ENCODE assay signal across 28 mouse cellular contexts in the genomic region with DNA sequence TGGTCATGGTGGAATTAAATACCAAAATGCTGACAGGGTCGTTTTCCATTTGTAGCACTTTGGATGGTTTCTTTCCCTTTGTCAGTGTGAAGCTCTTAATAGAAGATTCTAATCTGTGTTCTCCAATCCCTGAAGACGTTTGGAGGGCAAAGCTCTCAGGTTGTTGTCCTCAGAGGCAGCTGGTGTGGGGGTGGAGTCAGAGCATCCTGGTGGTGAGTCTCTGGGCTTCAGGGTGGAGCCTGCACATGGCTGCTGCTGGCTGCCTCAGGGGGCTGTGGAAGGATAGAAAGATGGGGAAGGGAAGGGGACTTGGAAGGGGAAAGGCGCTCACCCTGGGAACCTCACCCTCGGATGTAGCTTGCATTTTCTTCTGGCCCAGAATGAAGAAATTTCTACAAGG. TPM values are rescaled to one million over a fixed set of nuclear protein-coding genes. Genes with fewer than 3 reads are reported as not detected.
DNase-seq lines count a peak whose midpoint lies in the region; ATAC-seq and TF ChIP-seq lines count a peak whose summit lies in the region.
"Had no signal": no experiment of that assay in that cellular context is flagged by ENCODE, and none has a peak within 500 bp of the region (broad histone marks: within the 10 kb centered on the region; RNA-seq: fewer than 3 reads in every experiment).

No protein-coding gene starts in this region.

- DNase-seq in testis, postnatal 10 days (ENCODE audit: low spot score), result peak; percentile 37
- DNase-seq in testis, postnatal 14 days (ENCODE audit: low spot score), result no peak
- DNase-seq in ES-E14 (ENCODE audit: low read depth, low spot score) (peak; percentile 46), ZHBTc4 (ENCODE audit: low read depth, low spot score) (peak; percentile 81)
- DNase-seq in adrenal gland, postnatal 14 days, result no peak
- DNase-seq: adrenal gland, adult 2 months; adrenal gland, postnatal 10 days; adrenal gland, postnatal 36 days; B cell, adult 2 months; cerebellum, adult 18-20 months; cerebellum, adult 8-10 months; cerebellum, adult 9-11 months; cerebellum, postnatal 14 days; cerebellum, postnatal 36 days; embryo, embryonic 11 days had no signal

- WGBS in kidney, embryonic 16.5 days, result 45% methylated on average over 4 of the region's 4 CpGs

- no peak for ATAC-seq in megakaryocyte progenitor cell, adult 5-6 weeks (replicated peaks; ENCODE audit: poor library complexity)
- no peak for ATAC-seq in kidney, embryonic 16.5 days (ENCODE audit: low FRiP score, low TSS enrichment)
- ATAC-seq: CD4-positive, CD25-positive, alpha-beta regulatory T cell, adult 4 months; forebrain, embryonic 14.5 days; forebrain, embryonic 16.5 days had no signal

- H3K4me3 ChIP-seq in E14TG2a.4 (replicated peaks; ENCODE audit: low read length), result peak overlapping the region; percentile 32
- peak overlapping the region in 1 of 2 experiments; percentile 4; a peak in 2 of 4 replicates for H3K4me3 ChIP-seq in ES-E14 (ENCODE audit: insufficient read depth in 1 of 2, low read depth in 1 of 2, low read length in 2 of 2, poor library complexity in 1 of 2, severe bottlenecking in 1 of 2)
- H3K4me3 ChIP-seq in kidney, embryonic 16.5 days (ENCODE audit: low read length), result no peak overlapping the region
- H3K4me3 ChIP-seq: embryonic facial prominence, embryonic 13.5 days; embryonic facial prominence, embryonic 15.5 days; erythroblast, embryonic 14.5 days; forebrain, embryonic 10.5 days; forebrain, embryonic 12.5 days had no signal

- no peak overlapping the region for H3K4me2 ChIP-seq in kidney, embryonic 16.5 days (replicated peaks; ENCODE audit: low read depth, low read length)
- H3K4me2 ChIP-seq: embryonic facial prominence, embryonic 13.5 days; embryonic facial prominence, embryonic 15.5 days; forebrain, embryonic 12.5 days had no signal

- H3K36me3 ChIP-seq in E14TG2a.4 (ENCODE audit: insufficient read depth, low read length) (peaks cover 20% of the 10 kb centered on the region), ES-E14 (ENCODE audit: control insufficient read depth, insufficient read depth, low read length, poor library complexity, severe bottlenecking) (peaks cover 2% of the 10 kb centered on the region; the same call in 1 of the 2 replicates)
- H3K36me3 ChIP-seq in kidney, embryonic 16.5 days (ENCODE audit: insufficient read depth, low read length), result no peaks in the 10 kb centered on the region
- H3K36me3 ChIP-seq: embryonic facial prominence, embryonic 13.5 days; embryonic facial prominence, embryonic 15.5 days; forebrain, embryonic 10.5 days; forebrain, embryonic 12.5 days had no signal

- no peak overlapping the region for H3K9ac ChIP-seq in ES-E14 (ENCODE audit: insufficient read depth, low read depth, low read length, poor library complexity, severe bottlenecking)
- H3K9ac ChIP-seq in kidney, embryonic 16.5 days (replicated peaks; ENCODE audit: low read length), result no peak overlapping the region
- H3K9ac ChIP-seq: embryonic facial prominence, embryonic 13.5 days; embryonic facial prominence, embryonic 15.5 days; forebrain, embryonic 12.5 days had no signal

- H3K4me1 ChIP-seq in E14TG2a.4 (replicated peaks; ENCODE audit: low read depth, low read length) (peaks cover 43% of the 10 kb centered on the region), ES-E14 (ENCODE audit: control insufficient read depth in 2 of 2, insufficient read depth in 2 of 2, low read length in 2 of 2, poor library complexity in 1 of 2) (peaks cover 0 to 10% of the 10 kb centered on the region in 2 experiments; a peak in 1 of 4 replicates)
- H3K4me1 ChIP-seq in kidney, embryonic 16.5 days (ENCODE audit: insufficient read depth, low read length), result peaks cover 7% of the 10 kb centered on the region; the same call in 1 of the 2 replicates
- H3K4me1 ChIP-seq: forebrain, embryonic 12.5 days had no signal

- H3K9me3 ChIP-seq in E14TG2a.4 (ENCODE audit: low read length) (no peaks in the 10 kb centered on the region), ES-E14 (ENCODE audit: control insufficient read depth, insufficient read depth, low read depth, low read length) (no peaks in the 10 kb centered on the region)
- H3K9me3 ChIP-seq in kidney, embryonic 16.5 days (ENCODE audit: low read length), result no peaks in the 10 kb centered on the region
- H3K9me3 ChIP-seq: embryonic facial prominence, embryonic 13.5 days; embryonic facial prominence, embryonic 15.5 days; forebrain, embryonic 10.5 days; forebrain, embryonic 12.5 days had no signal

- in situ Hi-C loops in ES-E14 (cut with MboI; ENCODE audit: low sequenced_read_pairs in 2 of 2, unreplicated experiment in 2 of 2), result no loop called here

- H3K27me3 ChIP-seq in E14TG2a.4 (ENCODE audit: insufficient read depth, low read length), result no peaks in the 10 kb centered on the region; the same call in 1 of the 2 replicates
- H3K27me3 ChIP-seq in kidney, embryonic 16.5 days (ENCODE audit: insufficient read depth, low read length), result no peaks in the 10 kb centered on the region
- H3K27me3 ChIP-seq: embryonic facial prominence, embryonic 13.5 days; embryonic facial prominence, embryonic 15.5 days had no signal

- TF ChIP-seq CTCF in E14TG2a.4 (conservative IDR thresholded peaks at IDR 0.05; ENCODE audit: low read length), result no peak

- no peak overlapping the region for H3K27ac ChIP-seq in ES-E14 (ENCODE audit: insufficient read depth, low read depth, low read length, poor library complexity, severe bottlenecking)
- no peak overlapping the region for H3K27ac ChIP-seq in kidney, embryonic 16.5 days (ENCODE audit: low read length)
- H3K27ac ChIP-seq: embryonic facial prominence, embryonic 13.5 days; embryonic facial prominence, embryonic 15.5 days; forebrain, embryonic 10.5 days; forebrain, embryonic 12.5 days had no signal

TF ChIP-seq in ES-E14, 5 proteins besides CTCF, POLR2A, EP300 and RAD21:
- TF ChIP-seq HCFC1 (IDR thresholded peaks at IDR 0.05; ENCODE audit: borderline replicate concordance, insufficient read depth, low read length), result no peak
- no peak for TF ChIP-seq CHD2 (IDR thresholded peaks at IDR 0.05; ENCODE audit: low read depth, low read length)
- no peak for TF ChIP-seq ZC3H11A (IDR thresholded peaks at IDR 0.05; ENCODE audit: borderline replicate concordance, low read depth, low read length)
- peak; percentile 73 for TF ChIP-seq MAFK (IDR thresholded peaks at IDR 0.05; ENCODE audit: insufficient read depth, low read depth, low read length)

RNA-seq across cellular contexts. Expression of a gene that starts 31.0 kb away (rescaled TPM):
- total RNA-seq in ES-E14 (2012; rRNA removed), result 1.3 and 1.9 TPM in 2 replicates
- 0.08 TPM in 1 of 2 replicates, not detected in the other for total RNA-seq in adrenal gland, postnatal 14 days (2021)
- total RNA-seq in megakaryocyte progenitor cell, adult 5-6 weeks (2015), result 2.4 and 2.7 TPM in 2 replicates
- 0.42 and 1.0 TPM in 2 replicates for total RNA-seq in megakaryocyte progenitor cell, adult 5-6 weeks (2017)
- 1.5 and 2.9 TPM in 2 replicates for polyA plus RNA-seq in kidney, embryonic 16.5 days (2015; fragmentation: Nextera tagmentation; extraction: Ambion mirVana)
- total RNA-seq: adrenal gland, adult 2 months; adrenal gland, postnatal 36 days; CH12.LX; MEL had no signal
- polyA plus RNA-seq: CD4-positive, CD25-positive, alpha-beta regulatory T cell, adult 4 months; erythroblast, embryonic 14.5 days had no signal

Comparison
In these comparisons a context has a peak if more than half of its experiments do, and no peak if none do; other contexts are left out.
1. DNase-seq: peak in testis, postnatal 10 days (single experiment), ES-E14 (single experiment) and ZHBTc4 (single experiment); none in testis, postnatal 14 days (single experiment) and adrenal gland, postnatal 14 days (single experiment).